Mouse (Mus musculus) layer of hippocampus, postnatal 10 days (tissue): ENCODE results near the gene Lrcol1. TPM values are rescaled to one million over a fixed set of nuclear protein-coding genes. Genes with fewer than 3 reads are reported as not detected.

ENCODE experiments used
- DNase-seq, 2 experiments: peaks; one replicate each; pipeline ENCODE4 v3.0.0; 2021; ENCODE audit warnings: low spot score in 2 of 2
- total RNA-seq, 2 experiments: library from RNA; stranded (reverse); gene quantifications; 2 replicates each; pipeline ENCODE4 v1.2.3; 2021

The Lrcol1 gene
- total RNA-seq, 2 experiments from 2014 or later = not detected

DNA sequence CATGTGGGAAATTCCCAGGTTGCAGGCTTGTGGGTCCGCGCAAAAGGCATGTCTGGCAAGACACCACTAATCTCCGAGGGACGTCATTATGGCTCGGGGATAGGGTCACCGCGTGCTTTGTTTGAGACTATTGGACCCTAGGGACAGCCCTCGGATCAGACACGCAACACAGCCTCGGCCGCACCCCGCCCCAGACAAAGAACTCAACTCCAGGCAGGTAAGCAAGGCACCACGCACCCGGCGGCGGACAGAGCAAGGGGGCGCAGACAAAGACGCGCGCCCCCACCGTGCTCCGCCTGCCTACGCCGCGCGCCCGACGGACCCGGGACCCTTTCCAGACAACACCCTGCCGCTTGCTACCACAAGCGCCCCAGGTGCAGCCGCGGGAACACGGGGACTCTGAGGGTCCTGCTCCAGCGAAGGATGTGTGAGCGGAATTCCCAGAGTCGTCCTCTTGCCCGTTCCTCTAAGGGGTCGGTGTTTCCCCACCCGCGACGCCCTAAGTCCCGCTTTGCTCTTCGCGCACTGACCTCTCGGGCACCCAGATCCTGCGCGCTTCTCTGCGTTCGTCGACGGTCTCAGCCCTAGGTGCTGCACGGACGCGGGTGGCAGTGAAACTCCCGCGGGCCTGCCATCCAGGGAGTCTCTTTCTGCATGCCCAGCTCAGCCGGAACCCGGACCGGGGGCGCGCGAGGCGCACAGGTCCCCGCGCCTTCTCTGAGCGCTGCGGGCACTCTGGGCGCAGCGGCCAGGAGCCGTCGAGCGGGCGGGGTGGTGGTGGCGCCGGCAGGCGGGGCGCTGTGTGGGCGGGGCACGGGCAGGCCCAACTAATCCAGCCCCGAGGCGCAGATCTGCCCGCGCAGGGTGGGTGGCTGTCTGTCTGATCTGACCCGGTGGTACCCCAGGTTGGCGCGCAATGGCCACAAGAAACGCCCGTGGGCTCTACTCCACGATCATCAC, 42.1 kb downstream of the Lrcol1 start:
- peak; percentile 77 to 86 for DNase-seq

DNA sequence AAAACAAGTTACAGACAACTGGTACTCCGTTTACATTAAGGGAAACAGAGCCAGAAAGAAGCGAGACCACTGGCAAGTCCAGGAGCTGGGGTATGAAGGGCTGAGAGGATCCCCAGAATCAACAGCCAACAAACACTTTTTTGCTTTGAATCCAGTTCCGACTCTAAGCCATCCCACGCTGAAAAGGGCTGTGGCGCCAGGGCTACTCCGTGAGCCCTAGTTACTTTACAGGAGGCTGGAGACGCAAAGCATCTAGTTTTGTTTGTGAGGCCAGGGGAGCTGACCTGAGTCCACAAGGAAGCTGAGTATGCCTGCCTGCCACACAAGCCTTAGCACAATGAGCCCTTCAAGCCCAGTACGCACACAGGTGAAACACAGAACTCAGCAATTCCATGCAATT, 42.8 kb downstream of the Lrcol1 start:
- no peak for DNase-seq

DNA sequence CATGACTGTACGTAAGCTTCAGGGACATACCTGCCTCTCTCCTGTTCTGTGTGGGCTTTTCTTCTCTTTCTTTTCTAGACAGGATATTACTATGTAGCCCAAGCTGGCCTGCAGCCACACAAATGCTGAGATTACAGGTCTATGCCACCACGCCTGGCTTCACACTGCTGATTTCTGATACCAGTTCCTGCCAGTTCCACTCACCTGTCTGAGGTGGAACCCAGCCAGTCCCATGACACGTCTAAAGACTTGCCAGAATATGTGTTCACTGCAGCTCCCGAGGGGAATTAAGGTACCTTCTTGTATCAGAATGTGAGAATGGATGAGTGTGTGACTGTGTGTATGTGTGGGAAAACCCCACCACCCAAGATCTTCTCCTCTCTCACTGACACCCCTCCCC, 46.1 kb downstream of the Lrcol1 start:
- DNase-seq = no peak

DNA sequence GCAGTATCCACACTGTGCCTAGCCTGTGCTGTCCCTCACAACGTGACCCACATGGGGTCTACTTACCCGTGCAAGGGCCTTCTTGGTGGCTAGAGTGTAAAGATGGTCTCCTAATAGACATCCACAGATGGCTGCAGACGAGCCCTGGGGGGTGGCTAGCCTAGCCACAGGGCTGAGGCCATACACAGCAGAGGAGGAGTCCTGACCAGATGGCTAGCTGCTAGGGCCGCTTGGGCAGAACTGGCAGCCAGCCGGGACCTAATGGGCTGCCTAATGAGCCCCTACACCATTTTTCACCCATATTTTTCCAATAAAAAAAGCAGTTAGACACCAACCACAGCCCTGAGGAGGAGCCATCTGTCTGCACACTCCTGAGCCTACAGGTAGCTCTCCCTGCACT, 48.2 kb downstream of the Lrcol1 start:
- no peak for DNase-seq

DNA sequence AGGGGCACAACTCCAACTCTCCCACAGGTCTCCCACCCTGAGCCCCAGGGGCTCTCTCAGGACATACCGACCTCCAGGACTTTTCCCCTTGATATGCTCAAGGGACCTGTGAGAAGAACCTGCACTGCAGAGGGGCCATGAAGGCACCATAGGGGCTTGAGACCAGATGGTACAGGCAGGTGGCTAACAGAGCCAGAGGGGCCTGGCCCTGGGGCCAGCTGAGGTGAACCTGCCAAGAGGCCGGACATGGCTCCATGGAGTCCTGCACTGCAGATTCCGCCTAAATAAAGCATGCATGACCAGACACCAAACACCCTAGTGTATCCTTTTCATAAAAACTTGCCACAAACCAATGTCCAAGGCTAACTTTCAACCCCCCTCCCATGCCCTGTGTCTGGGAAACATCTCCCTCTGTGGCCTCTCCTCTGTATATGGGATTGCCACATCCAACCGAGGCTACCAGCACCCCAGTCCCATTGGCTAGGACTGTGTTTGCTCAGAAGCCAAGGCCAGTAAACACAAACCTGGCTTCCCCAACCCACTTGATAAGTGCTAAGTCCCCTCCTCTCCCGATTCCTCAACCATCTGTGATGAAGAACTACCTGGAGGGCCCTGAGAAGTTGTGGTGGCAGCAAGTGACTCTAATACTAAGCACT, 50.6 kb downstream of the Lrcol1 start:
- DNase-seq = no peak

DNA sequence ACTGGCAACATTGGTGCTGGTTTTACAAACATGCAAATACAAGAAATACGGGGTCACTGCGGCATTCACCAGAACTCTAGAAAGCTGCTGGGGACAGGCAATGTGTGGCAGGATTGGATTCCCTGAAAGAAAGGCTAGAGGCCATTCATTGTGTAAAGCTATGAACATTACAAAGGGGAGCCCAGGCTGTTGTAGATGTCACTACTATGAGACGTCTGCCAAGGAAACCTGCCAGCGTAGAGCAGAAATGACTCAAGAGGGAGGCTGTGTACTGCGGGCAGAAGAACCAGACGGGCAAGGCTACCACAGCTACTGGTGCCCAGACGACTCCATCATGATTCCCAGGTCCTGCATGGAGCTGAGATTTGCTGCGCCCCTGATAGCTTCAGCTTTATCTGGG, 56.6 kb downstream of the Lrcol1 start:
- DNase-seq = no peak

DNA sequence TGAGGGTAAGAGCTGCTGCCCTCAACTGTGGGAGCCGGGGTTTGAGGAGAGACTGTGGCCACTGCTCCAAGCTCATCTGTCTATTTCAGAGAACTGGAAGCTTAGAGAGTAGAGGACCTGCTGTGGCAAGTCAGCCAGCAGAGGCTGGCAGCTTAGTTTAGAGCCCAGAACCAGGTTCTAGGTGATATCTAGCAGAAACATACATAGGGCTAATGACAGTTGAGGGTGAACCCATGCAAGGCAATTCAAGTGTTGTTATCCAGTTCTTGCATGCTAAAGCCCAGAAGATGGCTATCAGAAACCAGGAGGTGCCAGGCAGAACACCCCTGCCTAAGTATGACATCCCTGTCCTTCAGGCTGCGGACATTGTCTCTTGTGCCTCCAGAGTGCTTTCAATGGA, 58.0 kb downstream of the Lrcol1 start:
- DNase-seq = no peak

DNA sequence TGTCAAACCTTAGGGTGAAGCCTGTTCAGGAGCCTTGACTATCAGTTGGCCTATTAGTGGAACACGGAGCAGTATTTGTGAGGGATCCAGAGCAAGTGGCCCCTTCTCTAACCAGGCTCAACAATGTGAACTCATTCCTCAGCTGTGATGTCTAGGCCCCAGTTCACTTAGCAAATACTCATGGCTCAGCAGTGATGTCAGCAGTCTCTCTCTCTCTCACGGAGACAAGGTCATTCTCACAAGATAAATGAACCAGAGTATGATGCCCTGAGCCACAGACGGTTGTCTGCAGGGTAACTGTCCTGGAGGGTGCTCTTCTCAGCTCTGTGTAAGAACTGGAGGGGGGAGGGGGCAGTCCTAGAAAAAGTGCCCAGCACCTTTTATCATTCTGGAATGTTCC, 59.4 kb downstream of the Lrcol1 start:
- DNase-seq = no peak

Other genes starting within 250 kb of the Lrcol1 start
- 1 to 10 TPM; 3.3 to 4.6 TPM for gene Plcxd1, start 244.8 kb upstream of the Lrcol1 start, total RNA-seq
- 10 to 100 TPM; 83.7 to 98.9 TPM for gene Gtpbp6, start 236.5 kb upstream of the Lrcol1 start, total RNA-seq
- 10 to 100 TPM; 16.1 to 16.8 TPM for gene Zfp605, start 234.6 kb upstream of the Lrcol1 start, total RNA-seq
- 10 to 100 TPM; 74.0 to 76.0 TPM for gene Chfr, start 208.9 kb upstream of the Lrcol1 start, total RNA-seq
- 10 to 100 TPM; 43.7 to 47.6 TPM for gene Golga3, start 168.0 kb upstream of the Lrcol1 start, total RNA-seq
- 10 to 100 TPM; 32.0 to 40.6 TPM for gene Ankle2, start 113.7 kb upstream of the Lrcol1 start, total RNA-seq
- gene Pgam5, start 74.8 kb upstream of the Lrcol1 start, total RNA-seq = 10 to 100 TPM; 66.2 to 73.7 TPM
- 1 to 10 TPM; 8.5 to 9.5 TPM for gene Pxmp2, start 58.5 kb upstream of the Lrcol1 start, total RNA-seq
- gene Pole, start 58.4 kb upstream of the Lrcol1 start, total RNA-seq = 1 to 10 TPM; 4.8 to 7.6 TPM
- 1 to 10 TPM; 2.4 to 2.9 TPM for gene P2rx2, start 1.5 kb upstream of the Lrcol1 start, total RNA-seq
- gene Fbrsl1, start 103.8 kb downstream of the Lrcol1 start, total RNA-seq = 10 to 100 TPM; 82.5 to 90.6 TPM
- 10 to 100 TPM; 76.5 to 77.2 TPM for gene Galnt9, start 199.6 kb downstream of the Lrcol1 start, total RNA-seq